Mouse (Mus musculus) lung, postnatal 0 days (tissue): Measurements from ENCODE around the gene Bet1. TPM values are rescaled to one million over a fixed set of nuclear protein-coding genes. Genes with fewer than 3 reads are reported as not detected.

Experiments used
- ATAC-seq: fragments of 200-750 bp; cut with Nextera tagmentation; 2 replicates; pipeline ENCODE4 v1.8.0; 2017; ENCODE audit warnings: moderate library complexity
- DNase-seq: peaks from one replicate; pipeline ENCODE4 v3.0.0-alpha.2; 2016; ENCODE audit warnings: low spot score
- H3K27ac ChIP-seq: fragments of 300-500 bp; sonication (generic); 2 replicates; pipeline ENCODE4 v1.5.1; 2014; ENCODE audit warnings: antibody characterized with exemption, mild to moderate bottlenecking, low read length, mixed read lengths
- H3K27me3 ChIP-seq: fragments of 300-500 bp; sonication (generic); replicated peaks from 2 replicates; pipeline ENCODE4 v1.6.1; 2014; ENCODE audit warnings: low read length, mixed read lengths; ENCODE audit not compliant: insufficient read depth
- H3K36me3 ChIP-seq: fragments of 300-500 bp; sonication (generic); 2 replicates; pipeline ENCODE4 v1.6.1; 2014; ENCODE audit warnings: low read length, mixed read lengths; ENCODE audit not compliant: insufficient read depth
- H3K4me1 ChIP-seq: fragments of 300-500 bp; sonication (generic); 2 replicates; pipeline ENCODE4 v1.6.1; 2014; ENCODE audit warnings: antibody characterized with exemption, low read depth, low read length, mixed read lengths; ENCODE audit not compliant: insufficient read depth
- H3K4me2 ChIP-seq: fragments of 300-500 bp; sonication (generic); replicated peaks from 2 replicates; pipeline ENCODE4 v1.6.1; 2014; ENCODE audit warnings: low read depth, mild to moderate bottlenecking, low read length, moderate library complexity, mixed read lengths
- H3K4me3 ChIP-seq: fragments of 300-500 bp; sonication (generic); 2 replicates; pipeline ENCODE4 v1.5.1; 2014; ENCODE audit warnings: low read depth, low read length
- H3K9ac ChIP-seq: fragments of 300-500 bp; sonication (generic); replicated peaks from 2 replicates; pipeline ENCODE4 v1.6.1; 2014; ENCODE audit warnings: low read depth, mild to moderate bottlenecking
- H3K9me3 ChIP-seq: fragments of 300-500 bp; sonication (generic); 2 replicates; pipeline ENCODE4 v1.6.1; 2016; ENCODE audit warnings: low read length, mixed read lengths
- CTCF ChIP-seq: IDR thresholded peaks from 2 replicates; pipeline ENCODE4 v1.5.1; 2016; ENCODE audit warnings: antibody characterized with exemption, mild to moderate bottlenecking
- EP300 ChIP-seq: IDR thresholded peaks from 2 replicates; pipeline ENCODE4 v1.6.1; 2016; ENCODE audit warnings: antibody characterized with exemption, mild to moderate bottlenecking, control low read depth
- WGBS: fragments of 180-500 bp; shearing (Covaris S2); extraction: QIAGEN DNeasy Blood & Tissue Kit; methylation state at CpG from one replicate; pipeline ENCODE4 v1.1.7; 2014; 5-methylcytosine and 5-hydroxymethylcytosine counted together
- polyA plus RNA-seq: library from polyadenylated mRNA; unstranded; fragments of >200 nt; fragmentation: Nextera tagmentation; extraction: Ambion mirVana; gene quantifications from 2 replicates; pipeline ENCODE4 v1.2.1, GENCODE M21; 2015

Bet1 gene
- polyA plus RNA-seq, 1 experiment from 2014 or later, result 64.0 TPM

- ATAC-seq, result no peak
- H3K4me2 ChIP-seq, result no peak overlapping the region
- H3K27ac ChIP-seq, result no peak overlapping the region
- no peak overlapping the region for H3K4me3 ChIP-seq
- H3K27me3 ChIP-seq, result no peaks in the 10 kb centered on the region
- H3K9me3 ChIP-seq, result no peaks in the 10 kb centered on the region
- H3K9ac ChIP-seq, result no peak overlapping the region
- no peak for DNase-seq
- no peak for TF ChIP-seq CTCF
- no peak for TF ChIP-seq EP300
- no peaks in the 10 kb centered on the region for H3K4me1 ChIP-seq
- 85% methylated on average over 4 of the region's 4 CpGs for WGBS
- H3K36me3 ChIP-seq, result no peaks in the 10 kb centered on the region
Measured at GRCm38 (mm10) chr6:4054387-4054786, 32.4 kb downstream of the Bet1 start.

GRCm38 (mm10) chr6:4052843-4053242, 33.9 kb downstream of the Bet1 start:
- 10% methylated on average over 1 of the region's 1 CpGs for WGBS
- no peak overlapping the region for H3K4me3 ChIP-seq

GRCm38 (mm10) chr6:4047200-4047599, 39.6 kb downstream of the Bet1 start:
- H3K9ac ChIP-seq, result no peak overlapping the region
- no peaks in the 10 kb centered on the region for H3K36me3 ChIP-seq
- no peak overlapping the region for H3K4me3 ChIP-seq
- 87% methylated on average over 1 of the region's 1 CpGs for WGBS
- H3K4me2 ChIP-seq, result no peak overlapping the region
- no peaks in the 10 kb centered on the region for H3K9me3 ChIP-seq
- no peaks in the 10 kb centered on the region for H3K27me3 ChIP-seq
- no peak for DNase-seq
- no peaks in the 10 kb centered on the region for H3K4me1 ChIP-seq
- no peak overlapping the region for H3K27ac ChIP-seq
- no peak for ATAC-seq
- TF ChIP-seq CTCF, result no peak
- no peak for TF ChIP-seq EP300

More at GRCm38 (mm10) chr6:4052843-4053242, 33.9 kb downstream of the Bet1 start:
- DNase-seq (peak; percentile 8), ATAC-seq (no peak)
- Histone ChIP-seq H3K9me3 (no peaks in the 10 kb centered on the region), H3K4me2 (no peak overlapping the region), H3K9ac (no peak overlapping the region), H3K27ac (no peak overlapping the region), H3K36me3 (no peaks in the 10 kb centered on the region), H3K27me3 (no peaks in the 10 kb centered on the region), H3K4me1 (no peaks in the 10 kb centered on the region)
- TF ChIP-seq CTCF (no peak), EP300 (no peak)

- H3K4me1 ChIP-seq, result no peaks in the 10 kb centered on the region
- H3K4me3 ChIP-seq, result no peak overlapping the region
- no peak overlapping the region for H3K9ac ChIP-seq
- H3K36me3 ChIP-seq, result no peaks in the 10 kb centered on the region
- ATAC-seq (no peak), DNase-seq (no peak)
- H3K27ac ChIP-seq, result no peak overlapping the region
- WGBS, result 76% methylated on average over 1 of the region's 1 CpGs
- H3K27me3 ChIP-seq, result no peaks in the 10 kb centered on the region
- no peak overlapping the region for H3K4me2 ChIP-seq
- H3K9me3 ChIP-seq, result no peaks in the 10 kb centered on the region
- TF ChIP-seq EP300 (no peak), CTCF (no peak)
Measured at GRCm38 (mm10) chr6:4041821-4042220, 45.0 kb downstream of the Bet1 start.

- no peaks in the 10 kb centered on the region for H3K36me3 ChIP-seq
- no peaks in the 10 kb centered on the region for H3K4me1 ChIP-seq
- no peaks in the 10 kb centered on the region for H3K27me3 ChIP-seq
- H3K9me3 ChIP-seq, result no peaks in the 10 kb centered on the region
- no peak for DNase-seq
- TF ChIP-seq CTCF (no peak), EP300 (no peak)
- no peak for ATAC-seq
- H3K9ac ChIP-seq, result no peak overlapping the region
- no peak overlapping the region for H3K4me3 ChIP-seq
- WGBS, result 70% methylated on average over 3 of the region's 3 CpGs
- H3K4me2 ChIP-seq, result no peak overlapping the region
- H3K27ac ChIP-seq, result no peak overlapping the region
Measured at GRCm38 (mm10) chr6:4030956-4031355, 55.8 kb downstream of the Bet1 start.

Other genes starting within 250 kb of the Bet1 start
- gene Tfpi2, start 98.1 kb downstream of the Bet1 start, polyA plus RNA-seq, result 6.9 and 7.0 TPM in 2 replicates
- gene Gngt1, start 93.2 kb downstream of the Bet1 start, polyA plus RNA-seq, result not detected in 2 replicates
- 224 and 242 TPM in 2 replicates for gene Gng11, start 83.1 kb downstream of the Bet1 start, polyA plus RNA-seq